Mouse (Mus musculus) erythroblast, adult 5-6 weeks (primary cell): Measurements from ENCODE around the gene Mcm9. TPM values are rescaled to one million over a fixed set of nuclear protein-coding genes. Genes with fewer than 3 reads are reported as not detected.
A peak's percentile ranks its signal among the peaks of the same experiment; 100 is the strongest.
"Not testable (repeated sequence)": the region's sequence is repeated elsewhere in the genome, so short reads cannot be mapped to it uniquely, and the experiment has no call there.

Experiments used
- ATAC-seq: replicated peaks from 2 replicates; pipeline ENCODE4 v1.8.0; 2016; ENCODE audit warnings: moderate number of reproducible peaks, mild to moderate bottlenecking, moderate TSS enrichment, inconsistent platforms; ENCODE audit not compliant: poor library complexity, low FRiP score, severe bottlenecking
- total RNA-seq, 2 experiments: library from RNA; stranded (forward) in 1 of 2; stranded (reverse) in 1 of 2; fragments of 150-400 nt in 1 of 2; fragments of 200-764, 138-1000 nt in 1 of 2; gene quantifications; 2 replicates each; pipeline versions ENCODE4 v1.2.3 to v1.2.4; 2015 to 2017; ENCODE audit warnings: low replicate concordance in 2 of 2

Gene Mcm9
- total RNA-seq (2015; ENCODE audit: low replicate concordance), result 8.8 and 15.4 TPM in 2 replicates
- 14.9 and 49.1 TPM in 2 replicates for total RNA-seq (2017; ENCODE audit: low replicate concordance)

DNA sequence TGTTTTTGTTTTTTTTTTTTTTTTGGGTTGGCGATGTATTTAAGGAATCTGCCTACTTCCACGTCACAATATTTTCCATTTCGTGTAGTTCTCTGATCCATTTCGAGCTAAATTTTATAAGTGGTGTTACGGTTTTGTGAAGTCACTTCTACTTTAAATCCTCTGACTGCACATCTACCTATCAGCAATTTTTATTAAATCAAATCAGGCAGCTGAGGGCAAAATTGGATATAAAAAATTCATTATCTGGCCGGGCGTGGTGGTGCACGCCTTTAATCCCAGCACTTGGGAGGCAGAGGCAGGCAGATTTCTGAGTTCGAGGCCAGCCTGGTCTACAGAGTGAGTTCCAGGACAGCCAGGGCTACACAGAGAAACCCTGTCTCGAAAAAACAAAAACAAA, at the start of gene Mcm9:
Mcm9 (minus strand) TSS at position 101 of the 400 bp plus-strand sequence.
- ATAC-seq, result not testable (repeated sequence)

GRCm38 (mm10) chr10:53661788-53662187, 31.5 kb upstream of the Mcm9 start:
- no peak for ATAC-seq

DNA sequence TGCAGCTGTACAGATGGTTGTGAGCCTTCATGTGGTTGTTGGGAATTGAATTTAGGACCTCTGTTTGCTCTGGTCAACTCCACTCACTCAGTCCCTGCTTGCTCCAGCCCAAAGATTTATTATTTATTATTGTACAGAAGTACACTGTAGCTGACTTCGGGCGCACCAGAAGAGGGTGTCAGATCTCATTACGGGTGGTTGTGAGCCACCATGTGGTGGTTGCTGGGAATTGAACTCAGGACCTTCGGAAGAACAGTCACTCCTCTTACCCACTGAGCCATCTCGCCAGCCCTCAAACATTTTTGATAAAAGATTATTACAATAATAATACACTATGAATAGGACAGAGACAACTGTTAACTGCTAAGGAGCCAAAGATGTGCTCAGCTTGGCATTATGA, 24.0 kb upstream of the Mcm9 start:
- ATAC-seq, result not testable (repeated sequence)

DNA sequence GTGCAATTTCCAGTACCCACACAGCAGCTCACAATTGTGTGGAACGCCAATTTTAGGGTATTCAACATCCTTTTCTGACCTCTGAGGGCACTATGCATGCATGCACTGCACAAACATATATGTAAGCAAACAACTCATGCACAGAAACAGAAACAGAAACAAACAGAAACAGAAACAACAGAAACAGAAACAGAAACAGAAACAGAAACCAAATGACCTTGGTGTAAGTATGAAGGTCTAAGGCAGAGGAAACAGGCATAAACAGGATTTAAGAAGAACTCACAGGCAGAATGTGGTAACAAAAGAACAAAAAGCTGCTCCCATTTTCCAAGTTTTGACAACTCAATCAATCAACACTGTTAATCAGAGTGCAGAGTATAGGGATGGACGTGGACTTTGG, 20.4 kb upstream of the Mcm9 start:
- no peak for ATAC-seq

GRCm38 (mm10) chr10:53641507-53641906, 11.3 kb upstream of the Mcm9 start:
- ATAC-seq, result no peak

DNA sequence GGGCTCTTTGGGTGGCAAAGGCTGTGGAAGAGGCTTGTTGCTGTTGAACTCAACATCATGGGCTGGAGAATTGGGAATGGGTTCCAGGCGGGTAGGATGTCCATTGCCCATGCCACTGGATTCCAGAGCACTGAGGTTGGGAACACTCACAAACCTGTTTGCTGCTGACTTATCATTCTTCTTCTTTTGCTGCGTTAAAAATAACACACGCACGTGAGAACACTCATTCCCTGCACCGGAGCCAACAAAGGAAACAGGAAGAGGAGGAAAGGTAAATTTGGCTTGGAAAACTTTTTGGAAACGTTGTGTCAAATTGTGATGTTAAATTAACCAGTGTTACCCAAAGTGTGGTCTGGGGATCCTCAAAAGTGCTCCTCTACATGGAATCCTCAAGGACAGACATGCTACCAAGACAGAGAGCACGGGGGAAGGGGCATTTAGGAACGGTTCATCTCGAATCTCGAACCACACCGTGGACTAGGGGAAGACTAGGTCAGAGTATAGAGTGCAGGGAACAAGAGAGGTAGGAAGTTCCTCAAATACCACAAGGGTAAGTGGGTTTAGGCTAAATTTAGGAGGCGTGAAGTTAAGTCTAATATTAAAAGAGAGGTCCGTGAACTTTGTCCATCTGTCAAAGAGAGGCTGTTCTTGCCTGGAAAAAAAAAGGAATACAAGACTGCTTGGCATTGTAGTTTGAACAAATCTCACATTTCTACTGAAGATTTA, 5.2 kb upstream of the Mcm9 start:
- ATAC-seq, result no peak

- ATAC-seq, result no peak
Measured at GRCm38 (mm10) chr10:53634160-53634559, 3.9 kb upstream of the Mcm9 start.

DNA sequence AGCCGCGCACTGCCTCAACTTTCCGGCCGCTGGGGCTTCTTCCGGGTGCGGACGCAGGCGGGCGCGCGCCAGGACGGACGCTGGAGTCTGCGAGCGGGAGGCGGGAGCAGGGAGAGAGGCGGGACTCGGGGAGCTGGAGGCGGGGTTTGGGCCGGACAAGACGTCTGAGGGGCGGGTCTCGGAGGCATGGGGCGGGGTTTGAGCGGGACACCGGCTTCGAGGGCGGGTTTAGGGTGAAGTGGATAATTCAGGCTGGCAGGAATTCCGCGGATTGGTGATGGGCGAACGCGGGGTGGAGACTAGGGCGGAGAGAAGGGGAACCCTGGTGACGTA, 355 bp downstream of the Mcm9 start:
- peak; percentile 98 for ATAC-seq

GRCm38 (mm10) chr10:53629247-53629917, 857 bp downstream of the Mcm9 start:
- peak; percentile 85 for ATAC-seq

DNA sequence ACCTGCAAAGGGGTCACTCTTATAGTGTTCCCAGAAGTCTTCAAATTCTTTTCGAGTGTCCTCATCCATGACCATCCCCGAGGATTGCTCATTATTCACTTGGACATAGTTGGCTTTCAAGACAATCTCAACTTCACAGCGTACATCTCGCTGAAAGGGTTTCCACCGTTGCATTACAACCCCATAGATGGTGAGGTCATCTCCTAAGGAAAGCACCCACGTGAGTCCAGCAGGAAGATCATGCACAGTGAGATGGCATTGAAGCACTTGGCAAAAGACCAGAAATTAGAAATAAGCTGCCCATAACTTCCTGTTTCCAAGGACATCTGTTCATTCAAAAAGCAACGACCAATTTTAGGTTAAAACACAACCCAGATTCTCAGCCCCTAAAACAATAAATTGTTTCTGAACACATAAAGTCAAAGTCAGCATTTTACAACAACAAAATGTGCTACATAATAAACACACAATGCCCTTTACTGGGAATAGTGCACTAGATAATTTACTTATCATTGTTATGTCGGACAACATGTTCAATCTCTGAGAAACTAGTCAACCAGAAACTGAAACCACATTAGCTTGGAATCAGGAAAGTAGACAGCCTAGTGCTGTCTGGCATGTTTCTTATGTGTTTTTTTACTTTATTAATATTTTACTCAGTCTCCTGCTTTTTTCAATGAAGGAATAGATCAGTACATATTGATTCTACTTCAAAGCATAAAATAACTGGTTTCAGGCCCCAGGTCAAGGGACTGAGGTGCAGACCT, 14.2 kb downstream of the Mcm9 start:
- no peak for ATAC-seq

- ATAC-seq, result no peak
Measured at GRCm38 (mm10) chr10:53613955-53614354, 16.3 kb downstream of the Mcm9 start.

- ATAC-seq, result no peak
Measured at GRCm38 (mm10) chr10:53612172-53612571, 18.1 kb downstream of the Mcm9 start.

GRCm38 (mm10) chr10:53608274-53608673, 22.0 kb downstream of the Mcm9 start:
- no peak for ATAC-seq

GRCm38 (mm10) chr10:53605328-53605727, 24.9 kb downstream of the Mcm9 start:
- no peak for ATAC-seq

DNA sequence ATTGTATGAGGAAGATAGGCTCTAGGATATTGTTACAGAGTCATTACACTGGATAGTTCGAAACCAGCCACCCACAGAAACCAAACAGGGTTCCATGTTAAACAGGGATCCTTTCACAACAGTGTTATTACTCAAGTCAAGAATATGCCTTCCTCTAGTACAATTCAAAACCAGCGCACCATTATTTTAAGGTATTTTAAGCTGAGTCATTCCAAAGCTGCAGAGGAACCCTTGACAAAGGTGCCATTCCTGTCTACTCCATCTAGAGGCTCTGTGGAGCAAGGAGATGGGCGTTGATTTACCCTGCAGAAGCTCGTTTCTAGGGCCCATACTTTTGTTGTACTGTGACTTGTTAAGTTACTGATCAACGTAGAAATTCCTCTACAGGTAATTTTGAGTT, 31.4 kb downstream of the Mcm9 start:
- peak; percentile 74 for ATAC-seq

GRCm38 (mm10) chr10:53597121-53597881, 32.9 kb downstream of the Mcm9 start:
- ATAC-seq, result peak; percentile 38; the same call in 1 of the 2 replicates

DNA sequence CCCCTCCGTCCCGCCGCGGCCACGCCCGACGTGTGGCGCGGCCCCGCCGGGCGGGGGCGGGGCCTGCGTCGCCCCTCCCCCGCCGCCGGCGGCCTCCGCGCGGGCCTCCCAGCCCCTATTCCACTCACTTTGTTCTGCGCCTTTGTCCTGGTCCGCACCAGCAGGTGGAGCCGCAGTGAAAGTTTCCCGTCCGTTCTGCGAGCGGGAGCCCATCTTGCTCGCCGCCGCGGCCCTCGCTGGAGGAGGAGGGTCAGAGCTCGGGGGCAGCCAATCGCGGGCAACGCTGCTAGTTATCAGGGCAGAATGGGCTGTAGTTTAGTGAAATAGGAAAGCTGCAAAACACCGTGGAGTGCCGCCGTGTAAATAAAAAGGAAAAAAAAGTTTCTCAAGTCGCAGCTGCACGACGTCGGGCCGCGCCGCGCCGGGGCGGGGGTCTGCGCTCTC, 33.5 kb downstream of the Mcm9 start, which contains the start of gene Asf1a:
Asf1a (plus strand) TSS at position 81 of the 444 bp plus-strand sequence.
- ATAC-seq, result peak; percentile 91

- ATAC-seq, result no peak; the same call in 1 of the 2 replicates
Measured at GRCm38 (mm10) chr10:53595744-53596676, 34.2 kb downstream of the Mcm9 start.

- ATAC-seq, result no peak
Measured at GRCm38 (mm10) chr10:53585777-53586176, 44.5 kb downstream of the Mcm9 start.
